Mouse (Mus musculus): ENCODE measurements around the gene Zic4.

DNA sequence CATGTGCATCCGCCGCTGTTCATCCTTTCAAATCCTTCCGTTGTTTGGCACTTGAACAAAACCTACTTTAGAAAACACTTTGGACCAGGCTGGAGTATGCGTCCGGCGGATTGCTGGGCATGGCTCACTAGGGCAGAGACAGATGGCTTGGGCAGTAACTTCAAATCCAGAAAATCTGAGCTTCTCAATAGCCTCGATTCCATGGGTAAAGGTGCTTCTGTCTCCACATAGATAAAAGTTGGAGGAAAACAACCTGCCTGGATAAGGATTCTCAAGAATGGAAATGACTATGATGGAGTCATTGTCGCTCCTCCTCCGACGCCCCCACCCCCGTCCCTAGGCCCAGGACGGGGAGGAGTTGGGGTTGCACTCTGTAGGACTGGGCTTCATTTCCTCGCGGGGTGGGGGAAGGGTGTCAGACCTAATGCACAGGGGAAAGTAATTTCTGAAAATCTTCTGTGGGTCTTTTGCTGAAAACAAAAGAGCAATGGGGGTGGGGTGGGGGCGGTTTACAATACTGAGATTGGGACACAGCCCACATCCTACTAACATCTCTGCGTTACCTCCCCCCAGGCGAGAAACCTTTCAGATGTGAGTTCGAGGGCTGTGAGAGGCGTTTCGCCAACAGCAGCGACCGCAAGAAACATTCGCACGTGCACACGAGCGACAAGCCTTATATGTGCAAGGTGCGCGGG is 21.4 kb downstream of the Zic4 start:
- no peak for TF ChIP-seq HCFC1 (IDR thresholded peaks at IDR 0.05; ENCODE audit: borderline replicate concordance, insufficient read depth, low read length)
- TF ChIP-seq MAFK (IDR thresholded peaks at IDR 0.05; ENCODE audit: insufficient read depth, low read depth, low read length) = no peak
- TF ChIP-seq CHD2 (IDR thresholded peaks at IDR 0.05; ENCODE audit: low read depth, low read length) = no peak
- TF ChIP-seq ZNF384 (IDR thresholded peaks at IDR 0.05; ENCODE audit: low read depth, low read length) = no peak
